16 mouse cellular contexts compared by ENCODE assay signal in the genomic region with DNA sequence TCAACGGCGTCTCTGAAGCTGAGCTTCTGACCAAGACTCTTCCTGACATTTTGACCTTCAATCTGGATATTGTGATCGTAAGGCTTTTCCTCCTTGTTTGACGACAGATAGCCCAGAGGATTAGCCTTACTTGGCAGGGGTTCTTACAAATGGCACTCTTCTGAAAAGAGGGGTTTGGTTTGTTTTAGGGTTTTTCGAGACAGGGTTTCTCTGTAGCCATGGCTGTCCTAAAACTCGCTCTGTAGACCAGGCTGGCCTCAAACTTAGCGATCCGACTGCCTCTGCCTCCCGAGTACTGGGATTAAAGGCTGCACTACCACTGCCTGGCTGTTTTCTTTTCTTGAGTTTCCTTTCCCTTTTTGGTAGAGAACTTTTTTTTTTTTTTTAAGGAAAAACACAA.
"Had no signal": no experiment of that assay in that cellular context is flagged by ENCODE, and none has a peak within 500 bp of the region (broad histone marks: within the 10 kb centered on the region; RNA-seq: fewer than 3 reads in every experiment).

No protein-coding gene starts in this region.

- H3K9ac ChIP-seq: neural tube, embryonic 13.5 days; neural tube, embryonic 15.5 days; stomach, embryonic 15.5 days had no signal

- H3K4me3 ChIP-seq: neural tube, embryonic 13.5 days; neural tube, embryonic 15.5 days; stomach, embryonic 15.5 days had no signal

- H3K27ac ChIP-seq: neural tube, embryonic 13.5 days; neural tube, embryonic 15.5 days; stomach, embryonic 15.5 days; stomach, postnatal 0 days had no signal

- H3K9me3 ChIP-seq: neural tube, embryonic 13.5 days; neural tube, embryonic 15.5 days; stomach, embryonic 15.5 days had no signal

- H3K4me2 ChIP-seq: neural tube, embryonic 13.5 days; neural tube, embryonic 15.5 days; stomach, embryonic 15.5 days had no signal

- H3K4me1 ChIP-seq: neural tube, embryonic 13.5 days; neural tube, embryonic 15.5 days; stomach, embryonic 15.5 days had no signal

- H3K27me3 ChIP-seq: neural tube, embryonic 13.5 days; neural tube, embryonic 15.5 days; stomach, embryonic 15.5 days had no signal

- DNase-seq: retina, postnatal 1 day; right cerebral cortex, adult 18-20 months; right cerebral cortex, postnatal 14 days; right cerebral cortex, postnatal 25 days; right cerebral cortex, postnatal 4 days; spleen, adult 18-20 months; thymus, adult 18-20 months; thymus, adult 2 months; thymus, postnatal 14 days; thymus, postnatal 25 days; thymus, postnatal 36 days; thymus, postnatal 4 days had no signal
